Mouse (Mus musculus): ENCODE measurements at regions not wholly inside any gene's neighbourhood (a gene's known extent, or its start where the extent isn't known, plus 50 kb on each side); places are given as distances from the start of the nearest gene placed in this dataset.

GRCm38 (mm10) chr12:10122102-10122501 is 247.7 kb upstream of the Nt5c1b start:
- no peak for DNase-seq

- DNase-seq: no peak
These were observed 241.7 kb upstream of the Nt5c1b start for GRCm38 (mm10) chr12:10127995-10128573.

- DNase-seq: no peak
These were observed 235.6 kb upstream of the Nt5c1b start for GRCm38 (mm10) chr12:10134141-10134540.

GRCm38 (mm10) chr12:10135915-10136314 is 233.9 kb upstream of the Nt5c1b start:
- DNase-seq: no peak

GRCm38 (mm10) chr12:10140131-10140530 is 229.6 kb upstream of the Nt5c1b start:
- no peak for DNase-seq

- DNase-seq: no peak
These were observed 208.9 kb upstream of the Nt5c1b start for GRCm38 (mm10) chr12:10160837-10161236.

- no peak for DNase-seq
These were observed 201.7 kb upstream of the Nt5c1b start for GRCm38 (mm10) chr12:10168042-10168441.

- no peak for DNase-seq
These were observed 201.2 kb upstream of the Nt5c1b start for GRCm38 (mm10) chr12:10168581-10168980.

GRCm38 (mm10) chr12:10178718-10179117 is 191.1 kb upstream of the Nt5c1b start:
- DNase-seq: no peak

GRCm38 (mm10) chr12:10179147-10179814 is 190.5 kb upstream of the Nt5c1b start:
- DNase-seq: no peak

GRCm38 (mm10) chr12:10179815-10180468 is 189.8 kb upstream of the Nt5c1b start:
- no peak for DNase-seq

GRCm38 (mm10) chr12:10182589-10182988 is 187.2 kb upstream of the Nt5c1b start:
- no peak for DNase-seq

GRCm38 (mm10) chr12:10186576-10186975 is 183.2 kb upstream of the Nt5c1b start:
- DNase-seq: no peak

- no peak for DNase-seq
These were observed 180.0 kb upstream of the Nt5c1b start for GRCm38 (mm10) chr12:10189746-10190145.

GRCm38 (mm10) chr12:10197906-10198460 is 171.8 kb upstream of the Nt5c1b start:
- no peak for DNase-seq

- no peak for DNase-seq
These were observed 159.9 kb upstream of the Nt5c1b start for GRCm38 (mm10) chr12:10209841-10210240.

- no peak for DNase-seq
These were observed 147.0 kb upstream of the Nt5c1b start for GRCm38 (mm10) chr12:10222821-10223220.

GRCm38 (mm10) chr12:10223832-10224231 is 145.9 kb upstream of the Nt5c1b start:
- no peak for DNase-seq

GRCm38 (mm10) chr12:10231144-10231543 is 138.6 kb upstream of the Nt5c1b start:
- DNase-seq: no peak

GRCm38 (mm10) chr12:10231683-10232082 is 138.1 kb upstream of the Nt5c1b start:
- DNase-seq: no peak

GRCm38 (mm10) chr12:10248110-10248509 is 121.7 kb upstream of the Nt5c1b start:
- DNase-seq: no peak

GRCm38 (mm10) chr12:10256385-10256784 is 113.4 kb upstream of the Nt5c1b start:
- DNase-seq: no peak

- no peak for DNase-seq
These were observed 103.6 kb upstream of the Nt5c1b start for GRCm38 (mm10) chr12:10266201-10266600.

- DNase-seq: no peak
These were observed 97.7 kb upstream of the Nt5c1b start for GRCm38 (mm10) chr12:10272038-10272437.
